Mouse (Mus musculus): ENCODE results near the gene Trim11.

Trim11 gene

GRCm38 (mm10) chr11:59015052-59015451, 37.2 kb downstream of the Trim11 start:
- DNase-seq (ENCODE audit: low spot score in 2 of 2) = no peak

- no peak for DNase-seq (ENCODE audit: low spot score in 2 of 2)
Measured at GRCm38 (mm10) chr11:59026411-59026810, 48.5 kb downstream of the Trim11 start.

GRCm38 (mm10) chr11:59029003-59029402, 51.1 kb downstream of the Trim11 start:
- no peak for DNase-seq (ENCODE audit: low spot score in 2 of 2)
